Mouse (Mus musculus) E14TG2a.4 (cell line): Measurements from ENCODE around the gene Gzmk.

ENCODE experiments used
- CTCF ChIP-seq: conservative IDR thresholded peaks from 2 replicates; pipeline ENCODE4 v1.5.1; 2014; ENCODE audit warnings: low read length
- NANOG ChIP-seq: IDR thresholded peaks from 2 replicates; pipeline ENCODE4 v1.6.1; 2014; ENCODE audit warnings: borderline replicate concordance, low read length, mixed read lengths
- POU5F1 ChIP-seq: IDR thresholded peaks from 2 replicates; pipeline ENCODE4 v1.6.1; 2014; ENCODE audit warnings: low read length, borderline replicate concordance

DNA sequence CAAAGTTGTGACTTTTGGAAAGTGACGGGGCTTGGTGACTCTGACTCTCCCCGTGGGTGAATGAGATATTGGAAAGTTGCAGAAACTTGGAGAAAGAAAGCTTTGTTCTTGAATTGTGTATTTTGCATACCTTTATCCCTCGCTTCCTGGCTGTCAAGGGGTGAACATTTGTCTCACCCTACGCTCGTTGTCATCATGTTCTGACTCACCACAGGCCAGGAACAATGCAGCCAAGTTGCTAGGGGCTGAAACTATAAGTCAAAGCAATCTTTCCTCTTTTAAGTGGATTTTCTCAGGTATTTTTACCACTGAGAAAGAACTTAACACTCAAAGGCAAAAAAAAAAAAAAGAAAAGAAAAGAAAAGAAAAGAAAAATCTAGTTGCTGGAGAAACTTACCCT, 22.6 kb downstream of the Gzmk start:
- TF ChIP-seq CTCF (no peak), NANOG (no peak), POU5F1 (no peak)
